Mouse (Mus musculus) intestine, postnatal 0 days (tissue): ENCODE measurements around the gene Ric1. TPM values are rescaled to one million over a fixed set of nuclear protein-coding genes. Genes with fewer than 3 reads are reported as not detected.

Experiments used
- ATAC-seq: fragments of 200-750 bp; cut with Nextera tagmentation; 2 replicates; pipeline ENCODE4 v1.8.0; 2017; ENCODE audit warnings: mild to moderate bottlenecking, moderate TSS enrichment, moderate library complexity
- H3K27ac ChIP-seq: fragments of 300-500 bp; sonication (generic); 2 replicates; pipeline ENCODE4 v1.5.1; 2014; ENCODE audit warnings: mild to moderate bottlenecking, low read depth, low read length, moderate library complexity
- H3K27me3 ChIP-seq: fragments of 300-500 bp; sonication (generic); replicated peaks from 2 replicates; pipeline ENCODE4 v1.6.1; 2014; ENCODE audit warnings: low read length, mixed read lengths; ENCODE audit not compliant: control insufficient read depth, insufficient read depth
- H3K36me3 ChIP-seq: fragments of 300-500 bp; sonication (generic); 2 replicates; pipeline ENCODE4 v1.6.1; 2014; ENCODE audit warnings: mild to moderate bottlenecking, moderate library complexity; ENCODE audit not compliant: control insufficient read depth, insufficient read depth
- H3K4me1 ChIP-seq: fragments of 300-500 bp; sonication (generic); replicated peaks from 2 replicates; pipeline ENCODE4 v1.6.1; 2014; ENCODE audit warnings: antibody characterized with exemption, low read length, mixed read lengths; ENCODE audit not compliant: control insufficient read depth, insufficient read depth
- H3K4me2 ChIP-seq: fragments of 300-500 bp; sonication (generic); replicated peaks from 2 replicates; pipeline ENCODE4 v1.6.1; 2014; ENCODE audit warnings: low read depth, mild to moderate bottlenecking, moderate library complexity
- H3K4me3 ChIP-seq: fragments of 300-500 bp; sonication (generic); 2 replicates; pipeline ENCODE4 v1.5.1; 2014; ENCODE audit warnings: low read depth, low read length
- H3K9ac ChIP-seq: fragments of 300-500 bp; sonication (generic); 2 replicates; pipeline ENCODE4 v1.6.1; 2014; ENCODE audit warnings: mild to moderate bottlenecking, low read depth, low read length
- H3K9me3 ChIP-seq: fragments of 300-500 bp; sonication (generic); 2 replicates; pipeline ENCODE4 v1.6.1; 2016; ENCODE audit warnings: mixed run types; ENCODE audit not compliant: control insufficient read depth
- CTCF ChIP-seq: sonication (generic); IDR thresholded peaks from 2 replicates; pipeline ENCODE4 v1.5.1; 2016; ENCODE audit warnings: low read depth, mild to moderate bottlenecking, control low read depth, antibody characterized with exemption, moderate library complexity
- WGBS: fragments of 180-500 bp; shearing (Covaris S2); extraction: QIAGEN DNeasy Blood & Tissue Kit; methylation state at CpG from one replicate; pipeline ENCODE4 v1.1.7; 2014; 5-methylcytosine and 5-hydroxymethylcytosine counted together
- polyA plus RNA-seq: library from polyadenylated mRNA; unstranded; fragments of >200 nt; fragmentation: Nextera tagmentation; extraction: Ambion mirVana; gene quantifications from 2 replicates; pipeline ENCODE4 v1.2.1, GENCODE M21; 2015

Gene Ric1
- polyA plus RNA-seq, 1 experiment from 2014 or later, result 10.2 TPM

GRCm38 (mm10) chr19:29641055-29641454, 119.0 kb downstream of the Ric1 start:
- Histone ChIP-seq H3K9ac (no peak overlapping the region), H3K9me3 (no peaks in the 10 kb centered on the region), H3K36me3 (peaks cover 16% of the 10 kb centered on the region), H3K4me2 (peak overlapping the region; percentile 52), H3K4me1 (0 out of 2 replicates have a peak, but pooled peaks cover 3% of the 10 kb centered on the region), H3K4me3 (no peak overlapping the region), H3K27ac (peak overlapping the region; percentile 46), H3K27me3 (no peaks in the 10 kb centered on the region)
- ATAC-seq, result peak; percentile 92
- 20% methylated on average over 6 of the region's 9 CpGs for WGBS
- TF ChIP-seq CTCF, result no peak

- Histone ChIP-seq H3K27ac (peak overlapping the region; percentile 46; the same call in 1 of the 2 replicates), H3K36me3 (peaks cover 12% of the 10 kb centered on the region), H3K4me3 (no peak overlapping the region), H3K9ac (no peak overlapping the region), H3K4me2 (peak overlapping the region; percentile 52), H3K4me1 (0 out of 2 replicates have a peak, but pooled peaks cover 3% of the 10 kb centered on the region), H3K9me3 (no peaks in the 10 kb centered on the region), H3K27me3 (no peaks in the 10 kb centered on the region)
- TF ChIP-seq CTCF, result no peak
- 69% methylated on average over 5 of the region's 5 CpGs for WGBS
- ATAC-seq, result peak; percentile 28; the same call in 1 of the 2 replicates
Measured at GRCm38 (mm10) chr19:29641510-29641909, 119.4 kb downstream of the Ric1 start.

- no peak for ATAC-seq
- Histone ChIP-seq H3K27me3 (no peaks in the 10 kb centered on the region), H3K4me2 (no peak overlapping the region), H3K27ac (no peak overlapping the region), H3K9me3 (no peaks in the 10 kb centered on the region), H3K9ac (no peak overlapping the region), H3K4me3 (no peak overlapping the region), H3K36me3 (peaks cover 9% of the 10 kb centered on the region), H3K4me1 (0 out of 2 replicates have a peak, but pooled peaks cover 3% of the 10 kb centered on the region)
- 80% methylated on average over 6 of the region's 6 CpGs for WGBS
- no peak for TF ChIP-seq CTCF
Measured at GRCm38 (mm10) chr19:29642211-29642610, 120.1 kb downstream of the Ric1 start.

- H3K36me3 ChIP-seq, result peaks cover 5% of the 10 kb centered on the region; the same call in 1 of the 2 replicates
- no peak overlapping the region for H3K27ac ChIP-seq
- H3K4me3 ChIP-seq, result no peak overlapping the region
- whole genome bisulfite sequencing, result 87% methylated on average over 11 of the region's 11 CpGs
- H3K9me3 ChIP-seq, result no peaks in the 10 kb centered on the region
- TF ChIP-seq CTCF, result no peak
- H3K4me1 ChIP-seq, result 0 out of 2 replicates have a peak, but pooled peaks cover 3% of the 10 kb centered on the region
- H3K9ac ChIP-seq, result no peak overlapping the region
- H3K27me3 ChIP-seq, result no peaks in the 10 kb centered on the region
- ATAC-seq, result no peak
- H3K4me2 ChIP-seq, result no peak overlapping the region
Measured at GRCm38 (mm10) chr19:29643194-29643922, 121.3 kb downstream of the Ric1 start.

- WGBS, result 96% methylated on average over 6 of the region's 6 CpGs
- TF ChIP-seq CTCF, result peak; percentile 44
- Histone ChIP-seq H3K9ac (no peak overlapping the region), H3K27ac (no peak overlapping the region), H3K27me3 (no peaks in the 10 kb centered on the region), H3K36me3 (peaks cover 5% of the 10 kb centered on the region; the same call in 1 of the 2 replicates), H3K9me3 (no peaks in the 10 kb centered on the region), H3K4me3 (no peak overlapping the region), H3K4me1 (0 out of 2 replicates have a peak, but pooled peaks cover 3% of the 10 kb centered on the region), H3K4me2 (no peak overlapping the region)
- ATAC-seq, result no peak
Measured at GRCm38 (mm10) chr19:29644747-29645146, 122.7 kb downstream of the Ric1 start.

GRCm38 (mm10) chr19:29647651-29648549, 125.8 kb downstream of the Ric1 start, which contains the start of gene Ermp1:
TSS of gene Ermp1 (minus strand) at chr19:29648415.
- peak within 1 kb of the TSS; percentile 78 for H3K9ac ChIP-seq
- H3K27ac ChIP-seq, result peak within 1 kb of the TSS; percentile 88
- peak; percentile 99 for TF ChIP-seq CTCF
- peak within 1 kb of the TSS; percentile 75 for H3K4me2 ChIP-seq
- peak within 1 kb of the TSS; percentile 97 for H3K4me3 ChIP-seq
- WGBS, result 0% methylated on average over 72 of the region's 90 CpGs
- H3K9me3 ChIP-seq, result no peaks in the 10 kb centered on the region
- H3K36me3 ChIP-seq, result peaks cover 5% of the 10 kb centered on the region; the same call in 1 of the 2 replicates
- no peaks in the 10 kb centered on the region for H3K4me1 ChIP-seq
- H3K27me3 ChIP-seq, result no peaks in the 10 kb centered on the region
- ATAC-seq, result peak; percentile 89
